Mouse (Mus musculus): ENCODE measurements around the gene Vmn2r22.
"Not testable (repeated sequence)": the region's sequence is repeated elsewhere in the genome, so short reads cannot be mapped to it uniquely, and the experiment has no call there.

Vmn2r22 gene

DNA sequence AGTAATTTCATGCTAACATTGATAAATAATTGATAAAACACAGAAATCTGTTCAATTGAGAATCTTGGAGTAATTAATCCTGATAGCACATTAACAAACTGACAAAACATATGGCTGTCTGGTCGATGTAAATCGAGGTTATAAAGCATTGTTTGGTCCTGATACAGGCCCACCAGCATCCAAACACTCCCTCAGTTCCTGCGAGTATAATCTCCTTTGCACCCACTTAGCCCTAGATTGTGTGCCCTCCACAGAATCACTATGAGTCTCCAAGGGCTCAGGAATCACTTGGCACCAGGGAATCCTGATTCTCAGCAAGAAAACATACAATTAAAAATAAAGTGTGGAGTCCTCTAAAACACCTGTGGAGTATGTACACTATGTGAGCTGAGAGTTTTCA is at the start of gene Vmn2r22:
TSS of gene Vmn2r22 (minus strand) at position 101 of the 400 bp plus-strand sequence.
- DNase-seq, result not testable (repeated sequence)

DNA sequence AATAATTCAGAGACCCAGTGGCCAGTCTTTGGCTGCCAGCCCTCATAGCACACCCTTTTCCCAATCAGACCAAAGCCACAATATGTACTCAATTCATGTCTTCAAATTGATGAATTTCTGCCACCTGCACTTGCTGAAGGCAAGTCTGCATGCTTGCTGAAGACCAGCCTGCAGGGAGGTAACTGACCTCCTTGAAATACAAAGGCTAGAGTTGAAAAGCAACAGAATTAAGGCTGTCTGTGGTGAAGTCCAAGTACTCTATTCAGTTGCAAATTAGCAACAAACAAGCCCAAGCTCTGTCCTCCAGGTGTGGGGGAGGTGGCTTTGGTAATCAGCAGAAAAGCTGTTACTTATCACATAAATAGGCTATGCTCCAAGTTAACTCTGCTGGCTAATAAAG is 46.7 kb upstream of the Vmn2r22 start:
- no peak for DNase-seq

GRCm38 (mm10) chr6:123696639-123697038 is 46.1 kb upstream of the Vmn2r22 start:
- DNase-seq, result not testable (repeated sequence)

GRCm38 (mm10) chr6:123657040-123657439 is 6.5 kb upstream of the Vmn2r22 start:
- DNase-seq, result no peak

GRCm38 (mm10) chr6:123639394-123639793 is 11.1 kb downstream of the Vmn2r22 start:
- DNase-seq, result not testable (repeated sequence)

DNA sequence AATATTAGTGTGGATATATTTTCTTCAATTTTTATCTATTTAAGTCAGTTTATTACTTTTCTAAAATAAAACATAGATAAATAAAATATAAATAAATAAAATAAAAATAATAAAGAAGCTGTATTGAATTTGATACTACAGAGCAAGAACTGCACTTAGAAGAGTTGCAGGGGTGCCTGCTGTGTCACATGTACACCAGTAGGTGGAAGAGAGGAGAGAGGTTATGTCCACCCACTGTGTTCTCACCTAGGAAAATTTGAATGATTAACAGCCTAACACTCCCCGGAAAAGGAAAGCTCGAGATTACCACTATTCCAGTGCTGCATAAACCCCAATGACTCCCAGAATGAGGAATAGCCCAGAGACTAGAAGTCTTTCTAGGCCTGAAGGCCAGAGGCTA is 26.7 kb downstream of the Vmn2r22 start:
- DNase-seq, result not testable (repeated sequence)

DNA sequence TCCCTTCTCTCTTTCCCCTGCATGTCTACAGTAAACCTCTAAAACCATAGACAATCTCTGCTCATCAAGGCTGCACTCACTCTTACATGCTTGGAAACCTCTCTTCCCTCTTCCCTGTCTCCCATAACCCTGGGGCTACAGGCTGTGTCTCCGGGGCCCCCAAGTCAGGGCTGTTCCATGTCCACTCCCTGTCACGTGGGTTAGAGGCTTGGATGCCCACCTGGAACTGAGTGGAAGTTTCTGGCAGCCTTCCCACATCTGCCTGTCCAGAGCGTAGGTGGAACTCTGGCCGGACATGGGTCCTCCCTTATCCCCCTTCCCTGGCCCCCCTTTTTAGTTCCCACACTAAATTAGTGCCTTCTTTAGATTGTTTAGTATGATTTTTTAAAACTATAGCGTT is 62.2 kb downstream of the Vmn2r22 start:
- not testable (repeated sequence) for DNase-seq

- not testable (repeated sequence) for DNase-seq
Measured at GRCm38 (mm10) chr6:123587796-123588328, 62.7 kb downstream of the Vmn2r22 start.

DNA sequence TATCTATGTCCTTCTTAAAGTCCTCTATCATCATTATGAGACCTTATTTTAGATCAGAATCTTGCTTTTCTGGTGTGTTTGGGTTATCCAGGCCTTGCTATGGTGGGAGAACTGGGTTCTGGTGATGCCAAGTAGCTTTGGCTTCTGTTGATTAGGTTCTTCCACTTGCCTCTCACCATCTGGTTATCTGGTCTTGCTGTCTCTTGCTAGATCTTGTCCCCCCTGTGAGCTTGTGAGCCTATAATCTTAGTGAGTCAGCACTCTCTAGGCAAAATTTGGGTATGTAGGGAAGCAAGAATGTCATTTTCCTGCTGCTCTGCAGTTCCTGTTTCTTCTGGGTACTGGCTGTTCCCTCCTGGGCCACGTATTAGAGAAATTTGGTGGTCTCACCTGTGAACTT is 66.5 kb downstream of the Vmn2r22 start:
- DNase-seq, result not testable (repeated sequence)

- DNase-seq, result not testable (repeated sequence)
Measured at GRCm38 (mm10) chr6:123574698-123575097, 75.8 kb downstream of the Vmn2r22 start.

Data from thymus, postnatal 36 days (tissue).